Mouse (Mus musculus) cerebellum, adult 2 months (tissue): ENCODE measurements around the gene Traf5. TPM values are rescaled to one million over a fixed set of nuclear protein-coding genes. Genes with fewer than 3 reads are reported as not detected.

Experiments
- DNase-seq, 2 experiments: peaks; one replicate each; pipeline ENCODE4 v3.0.0; 2021
- H3K27ac ChIP-seq: fragments of 200-500 bp; 2 replicates; pipeline ENCODE4 v1.5.1; 2012; ENCODE audit warnings: low read length, control low read depth, inconsistent platforms; ENCODE audit not compliant: insufficient read depth
- H3K27me3 ChIP-seq: fragments of 200-500 bp; 2 replicates; pipeline ENCODE4 v1.6.1; 2012; ENCODE audit warnings: inconsistent platforms, mild to moderate bottlenecking, low read length, moderate library complexity; ENCODE audit not compliant: control insufficient read depth, insufficient read depth
- H3K4me1 ChIP-seq: fragments of 200-500 bp; 2 replicates; pipeline ENCODE4 v1.6.1; 2011; ENCODE audit warnings: low read length; ENCODE audit not compliant: control insufficient read depth, insufficient read depth
- H3K4me3 ChIP-seq: fragments of 200-500 bp; replicated peaks from 2 replicates; pipeline ENCODE3; 2011; ENCODE audit warnings: mild to moderate bottlenecking, low read depth, low read length, control low read depth; ENCODE audit not compliant: insufficient read depth
- CTCF ChIP-seq: fragments of 200-500 bp; IDR thresholded peaks from 2 replicates; pipeline ENCODE4 v1.5.1; 2011; ENCODE audit warnings: low read depth, mild to moderate bottlenecking, control low read depth, low read length, moderate library complexity, borderline replicate concordance; ENCODE audit not compliant: insufficient read depth
- POLR2A ChIP-seq: fragments of 200-500 bp; IDR thresholded peaks from 2 replicates; pipeline ENCODE4 v1.6.1; 2011; ENCODE audit warnings: low read length, control low read depth, borderline replicate concordance; ENCODE audit not compliant: insufficient read depth
- WGBS: fragments of 180-500 bp; shearing (Covaris S2); methylation state at CpG from one replicate; pipeline ENCODE4 v1.1.7; 2018; 5-methylcytosine and 5-hydroxymethylcytosine counted together
- polyA plus RNA-seq: library from polyadenylated mRNA; depleted of rRNA; stranded (reverse); fragments of >200 nt; gene quantifications from 2 replicates; pipeline ENCODE4 v1.2.3, GENCODE M21; 2012

Gene Traf5
- polyA plus RNA-seq, 1 experiment = 3.6 TPM

- 61% methylated on average over 3 of the region's 3 CpGs for WGBS
- H3K27me3 ChIP-seq = no peaks in the 10 kb centered on the region
- no peak for DNase-seq
- TF ChIP-seq POLR2A = no peak
- no peak overlapping the region for H3K4me3 ChIP-seq
- H3K27ac ChIP-seq = no peak overlapping the region
- H3K4me1 ChIP-seq = no peaks in the 10 kb centered on the region
Observed at GRCm38 (mm10) chr1:192078406-192078805, 14.0 kb downstream of the Traf5 start.

GRCm38 (mm10) chr1:192076796-192077535, 15.4 kb downstream of the Traf5 start:
- no peaks in the 10 kb centered on the region for H3K27me3 ChIP-seq
- H3K4me3 ChIP-seq = no peak overlapping the region
- TF ChIP-seq POLR2A = no peak
- no peak for TF ChIP-seq CTCF
- H3K27ac ChIP-seq = no peak overlapping the region
- no peak for DNase-seq
- H3K4me1 ChIP-seq = no peaks in the 10 kb centered on the region

DNA sequence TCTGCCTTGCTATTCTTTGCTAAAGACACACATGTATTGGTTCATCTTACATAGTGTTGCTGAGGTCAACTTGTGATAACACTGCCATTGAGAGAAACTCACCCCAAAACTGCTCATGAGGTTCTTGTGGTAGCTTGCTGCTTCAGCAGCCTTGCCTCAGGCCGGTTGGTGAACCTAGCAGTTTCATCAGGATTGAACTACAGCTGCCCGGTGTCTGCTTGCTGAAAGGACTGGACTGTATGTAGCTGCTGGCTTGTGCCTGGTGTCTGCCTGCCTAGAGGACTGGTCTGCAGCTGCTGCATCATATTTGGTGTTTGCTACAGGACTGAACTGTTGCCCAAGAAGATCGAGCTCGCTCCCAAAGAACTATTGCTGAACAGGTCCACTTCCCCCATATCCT, 16.3 kb downstream of the Traf5 start:
- no peak overlapping the region for H3K4me3 ChIP-seq
- H3K27me3 ChIP-seq = no peaks in the 10 kb centered on the region
- TF ChIP-seq CTCF (no peak), POLR2A (no peak)
- no peak for DNase-seq
- no peak overlapping the region for H3K27ac ChIP-seq
- 78% methylated on average over 4 of the region's 4 CpGs for WGBS
- H3K4me1 ChIP-seq = no peaks in the 10 kb centered on the region

DNA sequence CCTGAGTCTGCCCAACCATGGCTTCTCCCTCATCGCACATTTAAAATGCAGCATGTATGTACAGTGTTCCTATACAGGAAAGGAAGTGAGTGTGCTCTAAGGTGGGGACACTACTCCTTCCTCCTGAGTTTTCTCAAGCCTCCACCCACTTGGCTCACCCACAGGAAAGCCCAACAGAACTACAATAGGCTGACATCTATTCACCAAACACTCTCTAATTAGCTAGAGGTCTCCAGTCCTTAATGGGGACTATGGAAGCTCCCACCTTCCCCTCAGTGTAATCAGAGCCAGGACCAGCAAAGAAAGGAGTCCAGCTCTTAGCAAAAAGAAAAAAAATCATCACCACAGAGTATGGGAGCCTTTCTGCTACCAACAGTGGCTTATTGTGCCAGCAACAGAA, 17.5 kb downstream of the Traf5 start:
- Histone ChIP-seq H3K27ac (no peak overlapping the region), H3K4me1 (no peaks in the 10 kb centered on the region), H3K27me3 (no peaks in the 10 kb centered on the region), H3K4me3 (no peak overlapping the region)
- 83% methylated on average over 1 of the region's 1 CpGs for WGBS
- TF ChIP-seq CTCF (no peak), POLR2A (no peak)
- no peak for DNase-seq

GRCm38 (mm10) chr1:192072426-192072825, 19.9 kb downstream of the Traf5 start:
- no peaks in the 10 kb centered on the region for H3K4me1 ChIP-seq
- H3K4me3 ChIP-seq = no peak overlapping the region
- no peaks in the 10 kb centered on the region for H3K27me3 ChIP-seq
- TF ChIP-seq POLR2A (no peak), CTCF (no peak)
- DNase-seq = no peak
- no peak overlapping the region for H3K27ac ChIP-seq
- 89% methylated on average over 1 of the region's 1 CpGs for WGBS

GRCm38 (mm10) chr1:192070618-192071051, 21.7 kb downstream of the Traf5 start:
- DNase-seq = no peak
- TF ChIP-seq POLR2A (no peak), CTCF (no peak)
- WGBS = 14% methylated on average over 3 of the region's 3 CpGs
- Histone ChIP-seq H3K27me3 (no peaks in the 10 kb centered on the region), H3K4me3 (no peak overlapping the region), H3K27ac (no peak overlapping the region), H3K4me1 (no peaks in the 10 kb centered on the region)

DNA sequence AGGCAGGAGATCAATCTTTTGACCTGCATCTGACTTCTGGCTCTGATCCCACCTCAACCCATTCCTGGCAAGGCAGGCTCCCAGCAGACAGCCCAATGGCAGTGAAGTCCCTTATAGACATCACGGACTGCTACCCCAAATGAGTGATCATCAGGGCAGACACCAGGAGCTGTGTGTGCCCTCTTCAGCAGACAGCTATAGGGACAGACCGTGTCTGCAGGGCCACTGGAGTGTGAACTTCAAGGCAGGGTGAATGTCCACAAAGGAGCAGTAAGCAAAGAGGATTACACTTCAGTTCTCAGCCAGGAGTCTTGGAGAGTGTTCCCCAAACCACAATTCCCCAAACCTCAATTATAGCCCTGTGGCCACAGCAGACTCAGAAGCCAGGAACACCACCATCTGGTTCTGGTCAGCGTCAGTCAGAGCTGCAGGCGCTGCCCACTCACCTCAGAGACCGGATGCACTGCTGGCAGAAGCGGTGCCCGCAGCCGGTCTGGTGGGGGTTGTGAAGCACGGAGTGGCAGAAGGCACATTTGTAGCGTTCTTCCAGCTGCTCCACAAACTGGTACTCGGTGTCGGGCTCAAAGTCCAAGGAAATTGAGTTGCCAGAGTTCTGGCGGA, 22.3 kb downstream of the Traf5 start:
- TF ChIP-seq POLR2A (no peak), CTCF (no peak)
- Histone ChIP-seq H3K27ac (no peak overlapping the region), H3K4me1 (no peaks in the 10 kb centered on the region), H3K27me3 (no peaks in the 10 kb centered on the region), H3K4me3 (no peak overlapping the region)
- no peak for DNase-seq
- whole genome bisulfite sequencing = 5% methylated on average over 13 of the region's 13 CpGs

DNA sequence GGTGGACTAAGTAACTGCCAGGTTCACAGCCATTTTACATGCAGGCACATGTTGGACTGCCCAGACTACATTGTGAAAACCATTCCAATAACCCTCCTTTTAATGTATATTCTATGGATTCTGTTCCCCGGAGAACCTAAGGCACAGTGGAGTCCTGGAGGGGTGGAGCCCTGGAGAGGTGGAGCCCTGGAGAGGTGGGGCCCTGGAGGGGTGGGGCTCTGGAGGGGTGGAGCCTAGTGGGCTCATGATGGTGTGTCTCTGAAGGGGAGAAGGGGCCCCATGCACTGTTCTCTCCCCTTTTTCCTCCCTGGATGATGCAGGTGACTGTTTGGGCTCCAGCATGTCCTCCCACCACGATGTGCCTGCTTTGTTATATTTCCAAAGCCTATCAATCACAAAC, 24.2 kb downstream of the Traf5 start:
- no peaks in the 10 kb centered on the region for H3K27me3 ChIP-seq
- TF ChIP-seq CTCF (no peak), POLR2A (no peak)
- WGBS = 67% methylated on average over 2 of the region's 2 CpGs
- no peak for DNase-seq
- H3K4me1 ChIP-seq = no peaks in the 10 kb centered on the region
- no peak overlapping the region for H3K4me3 ChIP-seq
- H3K27ac ChIP-seq = no peak overlapping the region

DNA sequence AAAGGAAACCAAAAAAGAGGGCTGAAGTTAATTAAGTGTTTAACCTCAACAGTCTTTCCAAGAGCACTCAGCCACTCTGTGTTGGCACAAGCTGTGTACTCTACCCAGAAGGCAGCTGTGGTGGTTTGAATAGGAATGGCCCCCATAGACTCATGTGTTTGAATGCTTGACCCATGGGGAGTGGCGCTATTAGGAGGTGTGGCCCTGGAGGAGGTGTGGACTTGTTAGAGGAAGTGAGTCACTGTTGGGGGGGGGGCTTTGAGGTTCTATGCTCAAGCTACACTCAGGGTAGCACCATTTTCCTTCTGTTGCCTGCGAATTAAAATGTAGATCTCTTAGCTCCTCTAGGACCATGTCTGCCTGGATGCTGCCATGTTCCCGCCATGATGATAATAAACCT, 25.4 kb downstream of the Traf5 start:
- Histone ChIP-seq H3K4me3 (no peak overlapping the region), H3K27ac (no peak overlapping the region), H3K27me3 (no peaks in the 10 kb centered on the region), H3K4me1 (no peaks in the 10 kb centered on the region; the same call in 1 of the 2 replicates)
- TF ChIP-seq POLR2A (no peak), CTCF (no peak)
- no peak for DNase-seq
- WGBS = 93% methylated on average over 3 of the region's 3 CpGs
